Mouse (Mus musculus): ENCODE data around the gene Hipk2.

DNA sequence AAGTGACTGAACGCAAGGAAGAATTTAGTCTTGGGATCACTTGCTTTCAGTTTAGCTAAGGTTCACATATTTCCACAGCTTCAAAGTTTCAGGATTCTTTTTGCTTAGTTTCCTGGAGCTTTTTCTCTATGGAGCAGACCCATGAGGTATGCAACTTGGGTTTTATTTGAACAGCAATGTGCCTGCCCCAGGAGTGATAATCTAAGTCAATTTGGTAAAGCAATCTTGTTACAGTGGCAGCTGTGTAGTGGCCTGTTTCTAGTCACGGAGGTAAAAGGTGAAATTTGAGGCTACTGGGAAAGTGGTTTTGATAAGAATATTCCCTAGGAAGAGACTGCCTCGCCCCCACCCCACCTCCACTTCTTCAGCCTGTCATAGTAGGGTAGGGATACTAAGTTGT lies 8.5 kb upstream of the Hipk2 start:
- TF ChIP-seq CTCF (IDR thresholded peaks at IDR 0.05; ENCODE audit: control insufficient read depth, insufficient read depth, low read length) (no peak), POLR2A (IDR thresholded peaks at IDR 0.05; ENCODE audit: borderline replicate concordance, control insufficient read depth, low read depth, low read length) (no peak)

All from bone marrow, adult 2 months (tissue).